Mouse (Mus musculus) heart, adult 9 months (tissue): ENCODE data around the gene Kl.

Experiments used
- DNase-seq, 2 experiments: peaks; one replicate each; pipeline ENCODE4 v3.0.0; 2022; ENCODE audit warnings: low spot score in 2 of 2

Kl gene

GRCm38 (mm10) chr5:151027171-151027570 is 74.8 kb downstream of the Kl start:
- no peak for DNase-seq

- no peak for DNase-seq
These were observed 76.5 kb downstream of the Kl start for GRCm38 (mm10) chr5:151028906-151029305.

GRCm38 (mm10) chr5:151034715-151035512 is 82.5 kb downstream of the Kl start:
- DNase-seq: no peak

- no peak for DNase-seq
These were observed 85.5 kb downstream of the Kl start for GRCm38 (mm10) chr5:151037871-151038270.

GRCm38 (mm10) chr5:151042911-151043310 is 90.5 kb downstream of the Kl start:
- DNase-seq: no peak
